Mouse (Mus musculus) adrenal gland, adult 18-20 months (tissue): Measurements from ENCODE around the gene Fbxl12. TPM values are rescaled to one million over a fixed set of nuclear protein-coding genes. Genes with fewer than 3 reads are reported as not detected.
"Not testable (repeated sequence)": the region's sequence is repeated elsewhere in the genome, so short reads cannot be mapped to it uniquely, and the experiment has no call there.

Source experiments
- DNase-seq, 2 experiments: peaks; one replicate each; pipeline ENCODE4 v3.0.0; 2021 to 2022; ENCODE audit warnings: low spot score in 2 of 2
- total RNA-seq, 2 experiments: library from RNA; stranded (reverse); gene quantifications; 1 replicate in 1 of 2; 2 replicates in 1 of 2; pipeline ENCODE4 v1.2.3; 2021

The Fbxl12 gene
- total RNA-seq, 2 experiments from 2014 or later, result 18.3 to 19.4 TPM

DNA sequence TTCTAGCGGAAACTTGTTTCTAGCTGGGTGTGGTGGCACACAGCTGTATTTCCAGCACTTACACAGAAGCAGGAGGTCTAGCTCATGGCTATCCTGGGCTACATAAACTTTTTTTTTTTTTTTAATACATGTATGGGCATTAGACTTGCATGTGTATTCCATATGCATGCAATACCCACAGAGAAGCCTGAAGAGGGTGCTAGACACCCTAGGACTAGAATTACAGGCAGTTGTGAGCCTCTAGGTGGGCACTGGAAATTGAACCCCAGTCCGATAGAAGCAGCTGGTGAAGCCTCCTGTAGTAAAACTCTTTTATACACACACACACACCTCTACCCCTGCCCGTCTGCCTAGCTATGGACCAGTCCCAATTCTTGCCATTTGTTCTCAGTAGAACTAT lies 9.3 kb upstream of the Fbxl12 start:
- DNase-seq, result no peak

DNA sequence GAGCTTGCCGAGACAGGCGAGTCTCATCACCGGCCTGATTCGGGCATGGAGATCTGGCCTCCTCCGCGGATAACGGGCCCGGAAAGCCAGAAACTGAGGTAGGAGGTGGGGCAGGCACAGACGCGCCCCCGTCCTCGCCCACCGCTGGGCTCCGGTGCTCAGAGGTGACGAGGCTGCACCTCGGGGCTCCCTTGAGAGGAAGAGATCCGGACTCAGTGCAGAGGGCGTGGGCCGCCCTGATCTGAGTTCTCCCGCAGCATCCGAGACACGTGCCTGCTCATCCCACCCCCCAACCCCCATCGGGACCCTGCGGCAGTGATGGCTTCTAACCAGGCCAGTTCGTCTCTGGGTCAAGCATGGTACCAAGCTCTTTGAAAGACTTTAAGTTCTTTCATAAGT lies 7.7 kb upstream of the Fbxl12 start:
- DNase-seq, result no peak

DNA sequence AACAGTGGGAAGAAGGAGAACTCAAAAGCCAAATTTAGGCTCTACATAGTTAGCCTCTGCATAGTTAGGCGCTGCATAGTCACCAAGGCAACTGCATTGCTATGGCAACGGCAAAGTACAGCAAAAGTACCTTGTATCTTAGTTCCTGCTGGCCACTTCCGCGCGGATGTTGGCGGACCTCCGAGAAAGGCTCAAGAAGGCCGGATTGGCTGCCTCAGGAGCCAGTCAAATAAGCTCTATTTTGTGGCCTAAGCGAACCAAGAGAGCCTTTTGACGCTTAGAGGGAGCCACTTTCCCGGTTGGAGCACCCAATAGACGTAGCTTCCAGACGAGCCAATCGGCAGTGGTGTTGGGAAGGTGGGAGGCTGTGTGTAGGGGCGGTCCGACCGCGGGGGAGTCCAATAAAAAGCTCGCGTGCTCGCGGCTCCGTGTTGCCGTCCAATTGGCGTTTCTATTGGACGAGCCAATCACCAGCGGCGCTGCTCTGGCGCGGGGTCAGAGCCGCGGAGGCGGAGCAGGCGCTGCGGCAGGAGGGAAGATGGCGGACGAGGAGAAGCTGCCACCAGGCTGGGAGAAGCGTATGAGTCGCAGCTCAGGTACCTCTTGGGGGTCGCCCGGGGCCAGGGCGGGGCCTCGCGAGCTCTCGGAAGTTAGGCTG lies 7.2 kb upstream of the Fbxl12 start, which contains the start of gene Pin1:
Gene Pin1, plus strand, starts transcription at position 494 of the 658 bp plus-strand sequence.
- DNase-seq, result peak; percentile 90 to 91

DNA sequence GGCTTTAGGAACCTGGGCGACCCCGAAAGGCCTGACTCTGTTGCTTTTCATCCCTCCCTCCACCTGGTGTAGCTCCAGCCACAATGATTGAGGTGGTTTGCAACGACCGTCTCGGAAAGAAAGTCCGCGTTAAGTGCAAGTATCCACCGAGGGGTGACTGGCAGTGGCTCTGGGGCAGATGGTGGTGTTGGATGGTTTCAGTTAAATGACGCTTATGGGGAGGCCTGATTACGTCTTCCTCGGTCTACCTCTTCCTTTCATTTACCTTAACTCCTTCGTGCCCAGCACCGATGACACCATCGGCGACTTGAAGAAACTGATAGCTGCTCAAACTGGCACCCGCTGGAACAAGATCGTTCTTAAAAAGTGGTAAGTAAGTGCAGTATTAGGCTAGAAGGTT lies 554 bp upstream of the Fbxl12 start:
- DNase-seq, result no peak

DNA sequence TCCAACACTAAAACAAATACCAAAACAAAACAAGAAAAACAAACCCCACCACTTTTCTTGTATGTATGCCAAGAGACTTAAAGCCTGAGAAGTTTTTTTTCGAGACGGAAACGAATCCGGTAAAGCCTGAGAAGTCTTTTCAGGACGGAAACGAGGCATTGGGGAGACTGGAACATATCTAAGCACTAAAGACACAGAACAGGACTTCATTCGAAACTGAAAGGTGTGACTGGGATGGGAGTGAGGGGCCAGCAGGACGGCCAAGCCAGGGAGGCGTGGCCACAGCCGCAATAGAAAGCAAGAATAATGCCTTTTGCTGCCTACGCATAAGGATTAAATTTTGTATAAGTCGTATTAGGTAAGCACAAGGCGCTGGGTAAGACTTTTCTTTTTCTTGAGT lies 786 bp downstream of the Fbxl12 start:
- no peak for DNase-seq

DNA sequence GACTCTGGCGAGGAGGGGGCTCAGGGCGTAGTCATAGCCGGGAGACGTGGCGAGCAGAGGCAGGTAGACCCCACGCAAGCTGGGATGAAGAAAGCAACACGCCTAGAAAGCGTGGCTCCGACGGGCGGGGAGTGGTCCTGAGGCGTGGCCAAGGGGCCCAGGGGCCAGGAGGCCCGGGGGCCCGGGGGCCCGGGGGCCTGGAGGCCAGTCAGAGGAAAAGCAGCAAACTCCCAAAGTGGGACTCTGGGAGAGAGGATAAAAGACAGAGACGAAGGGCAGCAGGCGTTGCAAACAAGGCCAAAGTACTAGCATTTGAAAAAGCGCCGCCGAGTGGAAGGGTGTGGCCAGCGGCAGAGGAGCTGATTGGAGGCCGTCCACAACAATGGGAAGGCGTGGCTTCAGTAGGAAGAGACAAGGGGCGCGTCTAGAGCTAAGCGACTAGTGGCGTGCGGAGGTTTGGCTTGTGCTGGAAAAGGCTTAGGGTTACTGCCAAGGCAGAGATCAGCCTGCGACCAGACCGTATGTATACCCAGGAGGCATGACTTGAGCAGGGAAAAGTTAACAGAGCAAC lies 1.6 kb downstream of the Fbxl12 start:
- peak; percentile 68 to 71 for DNase-seq

DNA sequence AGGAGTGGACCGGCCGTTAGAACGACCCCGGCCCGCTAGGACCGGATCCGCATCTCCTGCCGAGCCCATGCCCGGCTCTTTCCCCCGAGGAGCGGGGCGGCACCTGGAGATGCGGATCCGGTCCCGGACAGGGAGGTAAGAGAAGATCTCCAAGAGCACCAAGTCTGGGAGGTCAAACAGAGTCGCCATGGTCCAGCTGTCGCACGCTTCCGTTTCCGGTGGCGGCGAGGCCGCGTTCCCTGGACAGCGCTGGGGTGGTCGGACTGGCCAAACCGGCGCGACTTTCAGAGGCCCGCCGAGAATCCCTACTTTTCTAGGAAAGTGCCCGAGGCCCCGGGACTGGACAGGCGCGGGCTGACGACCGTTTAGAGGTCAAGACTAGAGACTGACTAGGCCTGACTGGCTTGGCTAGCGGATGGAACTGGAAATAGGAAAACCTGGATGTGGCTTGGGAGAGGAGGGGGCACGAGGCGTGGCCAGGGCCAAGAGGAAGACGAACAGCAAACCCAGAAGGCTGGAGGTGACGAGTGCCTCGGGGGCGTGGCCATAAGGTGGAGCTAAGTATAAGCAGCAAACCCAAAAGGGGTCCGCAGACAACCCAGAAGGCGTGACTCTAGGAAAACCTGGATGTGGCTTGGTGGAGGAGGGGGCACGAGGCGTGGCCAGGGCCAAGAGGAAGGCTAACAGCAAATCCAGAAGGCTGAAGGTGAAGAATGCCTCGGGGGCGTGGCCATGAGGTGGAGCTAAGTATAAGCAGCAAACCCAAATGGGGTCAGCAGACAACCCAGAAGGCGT lies 2.3 kb downstream of the Fbxl12 start, which contains the start of gene Ubl5:
Gene Ubl5, plus strand, starts transcription at position 778 of the 795 bp plus-strand sequence.
- DNase-seq, result peak; percentile 50

DNA sequence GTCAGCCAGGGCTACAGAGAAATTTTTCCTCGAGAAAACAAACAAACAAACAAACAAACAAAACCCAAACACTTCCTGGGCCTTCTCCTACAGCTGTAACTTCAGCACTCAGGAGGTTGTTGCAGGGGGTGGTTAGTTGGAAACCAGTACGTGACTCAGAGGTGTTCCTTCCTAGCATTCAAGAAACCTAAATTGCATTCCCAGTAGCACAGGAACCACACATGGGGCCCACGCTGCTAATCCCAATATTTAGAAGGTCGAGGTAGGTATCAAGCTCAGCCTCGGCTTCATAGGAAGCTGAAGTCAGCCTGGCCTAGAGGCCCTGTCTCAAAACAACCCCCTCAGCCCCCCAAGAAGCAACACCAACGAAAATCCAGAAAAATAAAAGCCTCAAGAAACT lies 3.1 kb downstream of the Fbxl12 start:
- no peak for DNase-seq

DNA sequence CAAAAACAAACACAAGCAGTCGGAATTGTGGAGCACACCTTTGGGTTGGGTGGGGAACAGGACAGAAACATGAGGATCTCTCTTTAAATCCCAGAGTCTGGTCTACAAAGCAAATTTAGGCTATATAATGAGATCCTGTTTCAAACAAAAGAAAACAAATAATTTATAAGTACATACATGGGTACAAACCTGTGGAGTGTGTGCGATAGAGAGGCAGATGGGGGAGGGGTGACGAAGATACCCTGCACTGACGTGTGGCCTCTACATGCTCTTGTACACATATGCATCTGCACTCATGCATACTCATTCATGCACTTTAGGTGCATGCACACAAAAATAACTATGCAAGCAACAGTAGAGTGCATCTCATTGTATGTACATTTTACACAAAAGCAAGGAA lies 5.1 kb downstream of the Fbxl12 start:
- DNase-seq, result no peak

DNA sequence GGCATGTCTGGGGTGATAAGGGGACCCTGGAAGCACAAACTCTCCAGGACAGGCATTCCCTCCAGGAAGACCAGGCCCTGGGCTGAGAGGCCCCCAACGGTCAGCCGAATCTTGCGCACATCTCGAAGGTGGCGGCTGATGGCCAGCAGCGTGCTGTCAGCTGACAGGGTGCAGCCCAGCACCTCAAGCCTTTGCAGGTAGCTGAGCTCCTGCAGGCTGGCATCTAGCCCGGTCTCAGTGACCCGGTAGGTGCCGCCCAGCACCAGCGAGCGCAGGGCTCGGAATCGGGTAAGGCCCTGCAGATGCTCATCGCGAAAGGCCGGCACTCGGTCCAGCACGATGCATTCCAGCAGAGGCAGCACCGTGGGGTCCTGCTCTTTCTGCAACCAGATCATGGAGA lies 6.0 kb downstream of the Fbxl12 start:
- DNase-seq, result no peak

DNA sequence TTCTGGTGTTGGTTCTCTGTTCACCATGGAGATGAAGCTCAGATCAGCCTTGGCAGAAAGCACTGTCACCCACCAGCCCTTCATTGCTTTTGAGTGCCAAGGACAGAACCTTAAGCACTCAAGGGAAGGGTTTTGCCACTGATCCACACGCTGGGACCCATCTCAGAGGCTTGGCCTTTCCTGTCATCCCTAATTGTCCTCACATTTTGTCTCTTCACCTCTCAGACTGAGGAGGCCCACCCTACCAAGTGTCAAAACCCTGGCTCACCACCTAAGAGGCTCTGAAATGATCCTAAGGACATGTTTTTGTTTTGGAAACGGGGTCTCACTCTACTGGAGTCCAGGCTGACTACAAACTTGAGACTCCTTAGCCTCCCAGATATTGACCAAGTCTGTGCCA lies 7.8 kb downstream of the Fbxl12 start:
- no peak for DNase-seq

DNA sequence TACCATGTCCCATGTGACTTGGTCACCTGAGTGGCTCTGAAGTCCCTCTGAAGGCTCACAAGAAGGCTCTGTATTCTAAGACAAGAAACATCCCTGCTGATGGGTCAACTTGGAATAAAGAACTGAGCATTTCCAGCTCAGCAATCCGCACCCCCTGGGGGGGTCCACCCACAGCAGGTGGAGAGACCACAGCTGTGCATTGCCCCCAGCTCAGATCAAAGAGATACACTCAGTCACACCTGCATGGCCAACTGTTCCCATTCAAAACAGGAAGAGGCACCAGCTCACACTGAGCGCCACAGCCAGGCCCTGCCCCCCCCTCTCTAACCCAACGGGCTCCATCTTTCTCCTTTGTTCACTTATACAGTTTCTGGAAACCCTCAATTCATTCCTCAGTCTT lies 8.3 kb downstream of the Fbxl12 start:
- DNase-seq, result no peak

DNA sequence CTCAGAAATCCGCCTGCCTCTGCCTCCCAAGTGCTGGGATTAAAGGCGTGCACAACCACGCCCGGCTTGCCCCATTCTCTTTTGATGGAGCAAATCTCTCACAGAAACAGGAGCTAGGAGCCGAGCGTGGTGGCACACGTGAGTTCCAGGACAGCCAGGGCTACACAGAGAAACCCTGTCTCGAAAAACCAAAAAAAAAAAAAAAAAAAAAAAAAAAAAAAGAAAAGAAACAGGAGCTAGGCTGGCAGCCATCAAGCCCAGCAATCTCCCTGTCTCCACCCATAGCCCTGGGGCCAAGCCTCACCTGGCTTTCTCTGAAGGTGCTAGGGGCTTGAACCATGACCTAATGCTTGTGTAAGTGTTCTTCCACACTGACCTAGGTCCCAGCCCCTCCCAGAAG lies 8.9 kb downstream of the Fbxl12 start:
- not testable (repeated sequence) for DNase-seq

DNA sequence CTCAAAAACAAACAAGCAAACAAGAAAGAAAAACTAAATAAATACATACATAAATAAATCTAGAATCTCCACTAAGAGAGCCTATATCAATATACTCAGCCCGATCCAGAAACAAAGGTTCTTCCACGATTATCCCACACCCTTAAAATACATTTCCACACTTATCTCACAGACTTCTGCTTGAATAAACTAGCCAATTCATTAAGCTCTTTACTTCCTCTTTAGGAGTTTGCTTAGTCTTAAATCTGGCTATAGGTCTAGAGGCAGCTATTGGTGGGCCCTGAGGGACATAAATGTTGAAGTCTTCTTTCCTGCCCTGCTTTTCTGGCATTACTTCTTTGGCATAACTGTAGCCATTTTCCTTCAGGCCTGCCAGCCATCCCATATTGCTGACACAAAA lies 13.2 kb downstream of the Fbxl12 start:
- DNase-seq, result no peak

DNA sequence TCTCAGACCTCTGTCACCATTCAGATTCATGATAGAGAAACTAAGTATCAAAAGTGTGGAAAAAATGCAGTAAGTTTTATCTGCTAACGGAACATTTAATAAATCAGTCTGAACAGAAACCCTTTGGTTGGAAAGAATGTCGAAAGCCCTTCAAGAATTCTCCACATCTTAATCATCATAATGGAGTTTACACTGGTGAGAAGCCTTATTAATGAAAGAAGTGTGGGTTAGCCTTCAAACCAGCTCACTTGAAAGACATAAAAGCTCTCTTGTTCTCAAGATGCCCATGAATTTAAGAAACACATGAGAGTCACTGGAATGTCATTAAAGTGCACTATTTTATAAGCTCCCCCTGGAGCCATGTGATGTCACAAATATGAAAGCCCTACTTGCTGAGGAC lies 27.9 kb downstream of the Fbxl12 start:
- DNase-seq, result no peak

DNA sequence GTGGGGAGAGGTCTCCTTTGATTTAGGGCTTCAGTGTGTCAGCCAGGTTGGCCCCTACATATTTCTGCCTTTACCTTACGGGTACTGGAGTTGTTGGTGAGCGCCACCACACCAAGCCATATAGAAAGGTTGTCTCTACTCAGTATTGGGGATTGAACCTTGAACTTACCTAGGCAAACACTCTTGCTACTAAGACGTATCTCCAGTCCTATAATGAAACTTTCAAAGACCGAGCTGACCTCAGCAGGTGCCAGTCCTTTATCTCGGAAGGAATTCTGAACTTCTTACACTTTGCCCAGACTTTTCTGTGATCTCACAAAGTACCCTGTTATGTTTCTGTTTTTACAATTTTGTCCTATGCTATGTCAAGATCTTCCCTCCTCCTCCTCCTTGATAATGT lies 32.6 kb downstream of the Fbxl12 start:
- DNase-seq, result no peak

DNA sequence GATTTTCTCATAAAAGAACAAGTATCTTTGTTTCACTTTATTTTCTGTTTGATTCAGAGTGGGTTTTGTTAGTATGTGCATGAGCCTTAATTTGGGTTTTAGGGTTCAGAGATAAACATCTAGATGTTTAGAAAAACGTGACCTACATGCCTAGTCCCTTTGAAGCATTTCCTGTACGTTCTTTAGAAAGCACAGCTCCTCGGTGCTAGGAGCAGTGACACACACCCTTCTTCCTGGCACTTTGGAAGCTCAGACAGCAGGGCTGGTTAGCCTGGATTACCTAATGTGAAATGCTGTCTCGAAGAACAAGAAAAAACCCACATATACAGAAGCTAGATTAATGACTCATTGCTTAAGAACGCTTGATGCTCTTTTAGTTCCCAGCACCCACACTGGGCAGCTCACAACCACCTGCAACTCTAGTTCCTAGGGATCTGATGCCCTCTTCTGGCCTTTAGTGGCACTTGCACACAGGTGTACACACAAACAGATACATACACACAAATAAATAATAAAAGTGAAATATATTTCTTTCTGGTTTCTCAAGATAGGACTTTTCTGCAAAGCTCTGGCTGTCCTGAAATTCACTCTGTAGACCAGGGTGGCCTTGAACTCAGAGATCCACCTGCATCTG lies 34.6 kb downstream of the Fbxl12 start:
- DNase-seq, result no peak

DNA sequence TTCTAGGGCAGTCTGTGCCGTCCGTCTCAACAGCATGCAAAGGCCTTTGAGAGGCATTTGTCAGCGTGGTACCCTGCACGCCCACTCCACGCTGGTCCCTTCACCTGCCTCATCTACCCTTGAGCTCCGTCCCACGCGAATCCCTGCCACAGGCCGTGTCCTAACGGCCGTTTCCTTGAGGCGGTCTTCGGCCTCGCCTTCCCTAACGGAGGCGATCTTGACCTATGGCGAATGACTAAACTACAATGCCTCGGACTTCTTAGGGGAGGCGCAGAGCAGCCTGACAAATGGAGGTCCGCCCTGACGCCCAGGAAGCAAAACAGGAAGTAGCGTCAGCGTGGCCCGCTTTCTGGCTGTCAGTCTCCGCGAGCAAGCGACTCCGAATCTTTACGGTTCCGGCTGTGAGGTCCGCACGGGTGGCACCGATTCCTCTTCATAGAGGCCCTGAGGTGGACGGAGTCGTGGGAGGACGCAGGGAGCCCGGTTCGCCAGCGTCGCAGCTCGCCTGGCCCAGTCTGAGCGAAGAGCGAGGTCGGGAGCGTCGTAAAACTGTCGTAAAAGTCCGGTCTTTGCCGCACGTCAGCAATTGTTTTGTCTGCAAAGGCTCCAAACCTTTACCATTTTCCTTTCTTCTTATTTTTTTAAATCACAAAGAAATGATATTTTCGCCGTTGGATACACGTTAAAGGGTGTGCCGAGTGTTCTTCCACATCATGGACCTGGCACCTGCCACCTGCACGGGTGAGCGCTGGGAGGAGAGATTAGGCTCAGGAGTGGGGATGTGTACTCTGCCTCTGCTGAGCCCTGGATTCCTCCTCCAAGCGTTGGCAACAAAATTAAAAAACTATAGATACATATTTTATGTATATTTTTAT lies 37.2 kb downstream of the Fbxl12 start:
- DNase-seq, result peak; percentile 76 to 82

DNA sequence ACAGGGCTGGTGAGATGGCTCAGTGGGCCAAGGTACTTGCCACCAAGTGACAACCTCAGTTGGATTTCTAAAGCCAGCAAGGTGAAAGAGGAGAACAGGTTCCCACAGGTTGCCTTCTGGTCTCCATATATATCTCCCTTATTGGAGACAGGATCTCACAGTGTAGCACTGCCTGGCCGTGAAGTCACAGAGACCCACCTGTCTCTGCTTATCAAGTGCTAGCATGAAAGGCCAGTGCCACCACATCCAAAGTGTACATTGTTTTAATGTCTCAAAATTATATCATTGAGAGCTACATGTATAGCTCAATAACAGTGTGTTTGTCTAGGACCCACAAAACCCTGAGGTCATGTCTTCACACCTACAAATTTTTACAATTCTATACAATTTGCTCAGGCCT lies 38.3 kb downstream of the Fbxl12 start:
- DNase-seq, result no peak

DNA sequence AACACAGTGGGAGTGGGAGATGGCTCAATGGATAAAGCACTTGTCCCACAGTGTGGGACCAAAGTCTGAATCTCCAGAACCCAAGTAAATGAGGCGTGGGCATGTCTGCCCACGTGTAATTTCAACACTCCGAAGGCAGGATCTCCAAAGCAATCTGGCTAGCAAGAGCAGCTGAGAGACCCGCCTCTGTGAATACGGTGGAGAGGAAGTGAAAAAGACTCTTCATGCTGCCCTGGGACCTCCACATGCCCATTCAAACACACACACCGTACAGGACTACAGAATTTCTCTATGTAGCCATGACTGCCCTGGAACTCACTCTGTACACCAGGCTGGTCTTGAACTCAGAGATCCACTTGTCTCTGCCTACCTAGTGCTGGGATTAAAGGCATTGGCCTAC lies 43.3 kb downstream of the Fbxl12 start:
- DNase-seq, result no peak

DNA sequence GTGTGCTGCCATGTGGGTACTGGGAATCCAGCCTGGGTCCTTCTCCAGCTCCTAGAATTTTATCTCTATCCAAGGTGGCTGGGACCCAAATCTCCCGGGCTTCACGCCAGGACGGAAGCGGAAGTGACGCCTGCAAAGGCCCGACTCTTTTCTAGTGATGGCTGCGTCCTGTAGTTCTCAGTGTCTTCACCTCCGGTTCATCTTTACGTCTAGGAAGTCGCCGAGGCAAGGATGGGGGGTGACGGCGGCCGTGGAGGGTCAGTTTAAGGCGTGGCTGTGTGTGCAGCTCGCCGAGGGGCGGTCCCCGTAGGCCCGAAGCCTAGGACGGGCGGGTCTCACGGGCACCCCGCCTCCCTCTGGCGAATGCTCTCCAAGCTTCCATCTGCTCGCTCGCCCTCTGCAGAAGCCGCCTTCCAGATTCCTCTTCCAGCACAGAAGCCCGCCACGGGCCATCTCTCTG lies 63.4 kb downstream of the Fbxl12 start, which contains the start of gene Zfp846:
Gene Zfp846, plus strand, starts transcription at position 117 of the 460 bp plus-strand sequence.
- DNase-seq, result peak; percentile 98
